Mouse (Mus musculus) ovary, postnatal 36 days (tissue): ENCODE results near the gene Ifi27l2a.

Experiments used
- DNase-seq: peaks from one replicate; pipeline ENCODE4 v3.0.0; 2022; ENCODE audit warnings: low spot score, mixed read lengths

Gene Ifi27l2a

GRCm38 (mm10) chr12:103425729-103426470 lies 17.6 kb downstream of the Ifi27l2a start, which contains the start of gene Ddx24:
Gene Ddx24, minus strand, starts transcription at chr12:103425830.
- peak; percentile 96 for DNase-seq

GRCm38 (mm10) chr12:103425016-103425728 lies 18.3 kb downstream of the Ifi27l2a start:
- DNase-seq = no peak

GRCm38 (mm10) chr12:103408144-103408543 lies 35.3 kb downstream of the Ifi27l2a start:
- no peak for DNase-seq

DNA sequence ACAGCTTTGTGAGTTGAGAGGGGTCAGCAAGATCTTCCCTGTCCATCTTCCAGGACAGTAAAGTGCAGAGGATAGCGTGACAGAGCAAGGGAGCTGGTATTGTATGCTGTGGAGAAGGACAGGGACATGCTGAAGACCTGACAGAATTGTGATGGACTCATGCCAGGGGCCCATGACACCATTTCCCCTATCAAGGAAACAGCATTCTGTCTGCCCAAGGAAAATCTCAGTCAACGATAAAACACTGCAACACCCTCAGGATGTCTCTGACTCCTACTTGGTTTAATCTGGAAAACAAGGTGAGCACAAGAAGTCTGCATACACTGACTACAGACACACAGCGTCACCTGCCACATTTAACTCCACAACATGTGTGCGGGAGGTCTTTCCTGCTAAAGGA lies 35.8 kb downstream of the Ifi27l2a start, which contains the start of gene 9330161L09Rik:
TSS of gene 9330161L09Rik (minus strand) at position 101 of the 400 bp plus-strand sequence.
- DNase-seq = no peak

GRCm38 (mm10) chr12:103404131-103404530 lies 39.3 kb downstream of the Ifi27l2a start:
- DNase-seq = no peak

DNA sequence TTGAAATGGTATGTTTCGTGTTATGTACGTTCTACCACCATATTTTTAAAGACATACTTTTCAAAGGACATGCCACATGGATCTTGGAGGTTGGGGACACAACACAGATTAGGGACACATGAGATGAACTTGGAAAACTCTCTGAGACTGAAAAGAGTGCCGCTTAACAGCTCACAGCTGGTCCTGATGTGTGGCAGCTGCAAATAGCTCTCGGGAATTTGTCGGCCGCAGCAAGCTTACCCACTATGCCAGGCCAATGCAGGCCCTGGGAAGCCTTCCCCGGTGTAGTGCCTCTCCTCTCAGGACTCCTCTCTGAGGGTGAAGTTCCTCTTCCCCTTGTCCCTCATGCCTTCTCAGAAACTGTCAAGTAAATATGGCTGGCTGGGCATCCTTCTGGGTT lies 46.7 kb downstream of the Ifi27l2a start:
- DNase-seq = no peak

- DNase-seq = no peak
Measured at GRCm38 (mm10) chr12:103395486-103396275, 47.8 kb downstream of the Ifi27l2a start.

DNA sequence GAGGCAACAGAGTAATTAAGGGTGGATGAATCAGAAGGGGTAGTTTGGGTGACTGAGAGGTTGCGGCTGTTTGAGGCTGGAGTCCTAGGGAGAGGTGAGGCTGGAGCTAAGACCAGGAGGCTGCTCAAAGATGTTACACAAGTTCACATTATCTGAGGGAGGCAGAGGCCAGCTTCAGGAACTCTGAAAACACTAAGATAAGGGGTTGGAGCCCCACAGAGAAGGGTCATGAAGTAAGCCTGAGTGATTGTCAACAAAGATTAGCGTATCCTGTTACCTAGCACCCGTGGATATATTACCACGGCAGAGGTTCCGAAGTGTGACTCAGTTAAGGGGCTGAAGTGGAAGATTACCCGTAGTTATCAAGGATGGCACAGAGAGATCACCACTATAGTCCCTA lies 50.0 kb downstream of the Ifi27l2a start:
- DNase-seq = no peak
